Mouse (Mus musculus) cerebellum, adult 11-12 months (tissue): ENCODE results near the gene Zfp677.
"Not testable (repeated sequence)": the region's sequence is repeated elsewhere in the genome, so short reads cannot be mapped to it uniquely, and the experiment has no call there.

Experiments
- DNase-seq: peaks from one replicate; pipeline ENCODE4 v3.0.0; 2022

Gene Zfp677

GRCm38 (mm10) chr17:21383391-21384056, at the start of gene Zfp677:
Gene Zfp677, plus strand, starts transcription at chr17:21383748.
- peak; percentile 42 for DNase-seq

- DNase-seq = not testable (repeated sequence)
Measured at GRCm38 (mm10) chr17:21368018-21368417, 15.5 kb upstream of the Zfp677 start.

- DNase-seq = no peak
Measured at GRCm38 (mm10) chr17:21369925-21370719, 13.4 kb upstream of the Zfp677 start.

- no peak for DNase-seq
Measured at GRCm38 (mm10) chr17:21375311-21375710, 8.2 kb upstream of the Zfp677 start.

GRCm38 (mm10) chr17:21384057-21384411, 486 bp downstream of the Zfp677 start:
- no peak for DNase-seq

- peak; percentile 31 for DNase-seq
Measured at GRCm38 (mm10) chr17:21422664-21423599, 39.4 kb downstream of the Zfp677 start, which contains the start of gene Zfp54. Gene Zfp54, plus strand, starts transcription at chr17:21423227.

GRCm38 (mm10) chr17:21438806-21439400, 55.4 kb downstream of the Zfp677 start:
- DNase-seq = not testable (repeated sequence)
